Mouse (Mus musculus): ENCODE results near the gene Trpm3. TPM values are rescaled to one million over a fixed set of nuclear protein-coding genes. Genes with fewer than 3 reads are reported as not detected.

Trpm3 gene
- polyA plus RNA-seq, 1 experiment from 2014 or later: 15.5 TPM

DNA sequence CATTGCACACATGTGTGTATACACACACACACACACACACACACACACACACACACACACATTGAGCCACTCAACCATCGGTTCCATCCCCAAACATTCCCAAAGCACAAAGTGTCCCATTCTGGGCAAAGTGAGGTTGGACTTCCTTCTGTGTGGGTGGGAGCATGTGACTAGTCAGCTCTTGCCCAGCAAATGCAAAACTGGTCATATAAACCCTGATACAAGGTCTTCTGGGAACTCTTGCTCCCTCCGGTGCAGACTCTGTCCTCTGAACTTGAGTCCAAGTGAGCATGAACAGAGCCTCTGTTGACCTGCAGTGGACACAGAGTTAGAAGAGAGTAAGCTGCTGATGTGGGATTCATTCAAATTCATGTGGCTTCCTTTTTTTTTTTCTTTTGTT, 899.5 kb downstream of the Trpm3 start:
- Histone ChIP-seq H3K9me3 (no peaks in the 10 kb centered on the region), H3K9ac (replicated peaks) (no peak overlapping the region), H3K4me1 (replicated peaks) (no peaks in the 10 kb centered on the region), H3K27ac (no peak overlapping the region), H3K36me3 (no peaks in the 10 kb centered on the region), H3K4me2 (replicated peaks) (no peak overlapping the region), H3K27me3 (no peaks in the 10 kb centered on the region), H3K4me3 (replicated peaks) (no peak overlapping the region)
- WGBS: 90% methylated on average over 2 of the region's 2 CpGs
- ATAC-seq: no peak

DNA sequence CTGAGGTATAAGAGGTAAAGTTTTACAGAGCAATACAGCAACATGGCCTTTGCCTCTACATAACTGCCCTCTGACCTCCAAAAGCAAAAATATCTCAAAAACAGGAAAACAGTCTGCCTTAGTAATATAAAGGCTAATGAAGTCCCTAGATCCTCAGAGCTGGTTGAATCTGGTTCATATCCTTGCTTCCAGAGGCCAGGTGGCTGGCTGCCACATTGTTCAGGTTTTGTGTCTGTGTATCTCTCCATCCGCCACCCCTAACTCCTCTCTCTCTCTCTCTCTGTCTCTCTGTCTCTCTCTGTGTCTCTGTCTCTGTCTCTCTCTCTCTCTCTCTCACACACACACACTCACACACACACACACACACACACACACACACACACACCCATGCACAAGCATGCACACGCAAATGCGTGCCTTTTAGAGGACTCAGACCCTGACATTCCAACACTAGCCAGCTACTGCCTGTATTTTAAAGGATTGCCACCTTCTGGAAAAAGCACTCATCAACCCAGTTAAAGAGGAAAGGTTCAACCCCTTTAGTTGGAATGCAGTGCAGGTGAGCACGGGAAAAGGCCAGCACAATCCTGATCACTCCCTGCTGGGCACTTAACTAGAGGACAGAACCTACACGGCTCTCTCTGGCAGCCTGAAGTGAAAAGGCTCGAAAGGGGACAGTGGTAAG, 902.8 kb downstream of the Trpm3 start:
- H3K9ac ChIP-seq (replicated peaks): no peak overlapping the region
- no peak for ATAC-seq
- no peak overlapping the region for H3K27ac ChIP-seq
- H3K9me3 ChIP-seq: no peaks in the 10 kb centered on the region
- no peaks in the 10 kb centered on the region for H3K4me1 ChIP-seq (replicated peaks)
- WGBS: 70% methylated on average over 6 of the region's 6 CpGs
- H3K4me2 ChIP-seq (replicated peaks): no peak overlapping the region
- no peaks in the 10 kb centered on the region for H3K27me3 ChIP-seq
- no peaks in the 10 kb centered on the region for H3K36me3 ChIP-seq
- H3K4me3 ChIP-seq (replicated peaks): no peak overlapping the region

DNA sequence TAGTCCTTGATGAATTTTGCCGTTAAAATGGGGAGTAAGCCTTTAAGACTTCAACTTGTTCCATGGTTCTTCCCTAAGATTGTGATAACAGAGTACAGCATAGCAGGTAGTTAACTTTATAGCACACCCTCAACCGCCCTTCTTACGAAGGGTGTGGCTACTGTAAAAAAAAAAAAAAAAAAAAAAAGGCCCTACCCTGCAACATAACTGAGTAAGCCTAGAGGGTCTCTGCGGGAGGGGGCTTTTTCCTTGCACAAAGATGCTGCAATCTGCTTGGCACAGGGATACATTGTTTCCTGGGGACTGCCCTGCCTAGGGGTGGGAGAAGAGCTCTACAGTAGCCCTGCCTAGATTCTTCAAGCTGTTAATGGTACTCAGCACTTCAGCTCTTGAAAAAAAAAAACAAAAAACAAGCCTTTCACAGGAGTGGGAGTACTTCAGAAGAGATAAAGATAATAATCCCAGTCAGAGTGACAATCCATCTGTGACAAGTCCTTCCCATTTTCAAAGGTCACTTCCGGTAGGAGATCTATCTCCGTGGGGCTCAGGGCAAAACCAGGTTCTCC, 903.4 kb downstream of the Trpm3 start:
- 66% methylated on average over 6 of the region's 6 CpGs for WGBS
- H3K4me2 ChIP-seq (replicated peaks): no peak overlapping the region
- no peaks in the 10 kb centered on the region for H3K9me3 ChIP-seq
- H3K4me3 ChIP-seq (replicated peaks): no peak overlapping the region
- H3K9ac ChIP-seq (replicated peaks): no peak overlapping the region
- no peak for ATAC-seq
- no peaks in the 10 kb centered on the region for H3K36me3 ChIP-seq
- no peak overlapping the region for H3K27ac ChIP-seq
- no peaks in the 10 kb centered on the region for H3K27me3 ChIP-seq
- no peaks in the 10 kb centered on the region for H3K4me1 ChIP-seq (replicated peaks)

DNA sequence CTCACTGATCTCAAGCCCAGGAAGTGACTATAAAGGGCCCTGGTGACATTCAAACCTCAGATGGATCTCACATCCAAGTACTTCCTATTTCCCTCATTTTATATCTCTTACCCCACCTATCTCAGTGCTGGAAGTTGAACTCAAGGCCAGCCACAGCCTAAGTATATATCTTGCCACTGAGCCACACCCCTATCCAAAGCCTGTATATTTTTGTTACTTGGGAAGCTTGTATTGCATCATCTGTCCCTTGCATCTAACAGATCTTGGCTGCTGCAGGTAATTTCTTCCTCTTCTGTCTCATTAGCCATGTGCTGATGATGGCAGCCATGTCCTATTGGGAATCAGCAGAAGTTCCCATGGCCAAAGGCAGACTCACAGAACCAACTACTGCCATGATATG, 904.9 kb downstream of the Trpm3 start:
- Histone ChIP-seq H3K4me1 (replicated peaks) (no peaks in the 10 kb centered on the region), H3K4me3 (replicated peaks) (no peak overlapping the region), H3K36me3 (no peaks in the 10 kb centered on the region), H3K9ac (replicated peaks) (no peak overlapping the region), H3K4me2 (replicated peaks) (no peak overlapping the region), H3K9me3 (no peaks in the 10 kb centered on the region), H3K27me3 (no peaks in the 10 kb centered on the region), H3K27ac (no peak overlapping the region)
- ATAC-seq: no peak

MicroRNA genes within 50 kb of the gene (microRNA counts, 519-probe panel; counts per million panel counts)
- microRNA mmu-miR-204: 5,120 counts per million, percentile 88 among the panel's probes with 10 or more counts

Small RNAs within 50 kb of the gene (microRNA-seq; reads per million reads assigned to microRNA genes)
- 773 reads per million, percentile 77 among the genes with 10 or more reads in this experiment for gene Mir204

All from midbrain, embryonic 13.5 days (tissue).